Mouse (Mus musculus) neutrophil, adult 5-6 weeks (primary cell): Measurements from ENCODE around the gene Tmem255b. TPM values are rescaled to one million over a fixed set of nuclear protein-coding genes. Genes with fewer than 3 reads are reported as not detected.

Source experiments
- ATAC-seq: fragments of 151-379, 151-347 bp; 2 replicates; pipeline ENCODE4 v1.8.0; 2017; ENCODE audit warnings: mild to moderate bottlenecking, moderate TSS enrichment; ENCODE audit not compliant: insufficient number of reproducible peaks, poor library complexity, low FRiP score, severe bottlenecking; ENCODE audit errors: extremely low read depth
- total RNA-seq: library from RNA; stranded (forward); fragments of 200-1000 nt; gene quantifications from 2 replicates; pipeline ENCODE4 v1.2.3, GENCODE M21; 2017

Tmem255b gene
- total RNA-seq: not detected in 2 replicates

GRCm38 (mm10) chr8:13434889-13435288 lies at the start of gene Tmem255b:
TSS of gene Tmem255b (plus strand) at chr8:13435189.
- ATAC-seq: no peak

GRCm38 (mm10) chr8:13386366-13386765 lies 48.6 kb upstream of the Tmem255b start:
- no peak for ATAC-seq

- ATAC-seq: no peak
Measured at GRCm38 (mm10) chr8:13387728-13388127, 47.3 kb upstream of the Tmem255b start.

GRCm38 (mm10) chr8:13388744-13389143 lies 46.2 kb upstream of the Tmem255b start:
- ATAC-seq: no peak

DNA sequence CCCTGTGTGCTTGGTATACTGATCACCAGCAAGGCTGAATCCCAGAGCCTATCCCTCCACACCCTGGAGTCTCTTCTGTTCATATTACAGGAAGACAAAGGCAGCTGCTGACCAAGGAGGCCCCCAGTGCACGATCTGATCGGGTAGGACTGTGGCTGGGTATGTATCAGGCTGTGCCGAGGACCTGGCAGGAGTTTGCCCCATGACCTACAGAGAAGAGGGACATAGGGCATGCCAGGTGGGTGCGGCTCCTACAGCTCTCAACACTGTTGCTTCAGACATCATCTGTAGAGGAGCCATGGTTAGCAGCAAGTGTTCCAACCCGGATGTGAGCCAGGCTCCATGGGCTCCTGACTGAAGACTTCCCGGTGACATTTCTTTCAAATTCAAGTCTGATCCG lies 41.1 kb upstream of the Tmem255b start:
- ATAC-seq: no peak

DNA sequence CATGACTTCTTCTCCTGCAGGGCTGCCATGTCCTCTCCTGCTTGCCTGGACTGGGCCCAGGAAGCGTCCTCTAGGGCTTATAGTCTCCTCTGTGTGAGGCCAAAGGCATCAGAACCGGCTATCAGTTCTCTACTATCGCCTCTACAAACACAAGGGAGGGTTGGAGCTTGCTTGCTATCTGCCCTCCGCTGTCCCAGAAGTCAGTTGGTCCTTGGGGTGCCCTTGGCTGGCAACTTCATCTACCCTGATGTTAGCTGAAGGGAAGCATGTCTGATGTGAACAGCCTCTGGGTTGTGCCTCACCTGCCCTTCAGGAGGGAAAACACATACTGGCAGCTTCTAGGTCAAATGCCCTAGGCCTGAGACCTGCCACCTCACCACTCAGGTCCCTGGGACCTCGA lies 38.3 kb upstream of the Tmem255b start, which contains the start of gene Atp4b:
TSS of gene Atp4b (minus strand) at position 101 of the 400 bp plus-strand sequence.
- ATAC-seq: no peak

DNA sequence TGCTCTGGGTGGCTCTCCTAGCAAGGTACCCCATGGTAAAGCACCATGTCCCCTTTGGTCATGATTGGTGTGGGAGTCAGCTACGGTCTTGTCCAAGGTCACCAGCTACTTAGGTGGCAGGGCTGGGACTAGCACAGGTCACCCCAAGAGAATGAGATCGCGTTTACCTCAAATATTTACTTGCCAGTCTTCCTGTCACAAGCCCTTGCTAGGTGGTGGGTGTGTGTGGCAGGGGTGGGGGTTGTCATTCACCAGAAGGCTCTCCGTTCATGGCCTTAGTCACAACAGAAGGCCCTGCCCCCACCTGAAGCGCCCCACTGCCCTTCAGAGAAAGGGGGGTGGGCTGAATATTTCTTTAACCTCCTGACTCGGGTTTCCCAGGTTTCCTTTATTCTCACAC lies 31.5 kb upstream of the Tmem255b start:
- ATAC-seq: no peak

DNA sequence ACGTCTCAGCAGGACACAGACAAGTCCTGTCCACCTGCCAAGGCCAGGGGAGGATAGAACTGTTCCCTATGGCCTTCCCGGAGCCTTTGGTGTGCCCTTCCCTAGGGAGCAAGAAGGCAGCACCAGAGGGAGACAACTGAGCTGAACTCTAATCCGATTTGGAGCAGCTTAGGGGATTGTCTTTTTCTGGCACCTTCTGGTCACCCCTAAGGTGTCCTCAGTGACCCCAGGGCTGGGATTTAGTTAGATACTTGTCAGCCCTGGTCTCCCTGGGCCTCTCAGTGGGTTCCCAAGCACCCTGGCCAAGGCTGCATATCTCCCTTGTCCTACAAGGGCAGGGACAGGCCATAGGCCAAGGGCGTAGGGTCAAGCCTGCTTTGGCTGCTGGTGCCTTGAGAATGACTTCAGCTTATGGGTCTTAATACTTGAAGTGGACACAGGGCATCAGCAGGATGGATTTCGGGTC lies 30.3 kb upstream of the Tmem255b start, which contains the start of gene Grk1:
TSS of gene Grk1 (plus strand) at position 416 of the 466 bp plus-strand sequence.
- no peak for ATAC-seq

DNA sequence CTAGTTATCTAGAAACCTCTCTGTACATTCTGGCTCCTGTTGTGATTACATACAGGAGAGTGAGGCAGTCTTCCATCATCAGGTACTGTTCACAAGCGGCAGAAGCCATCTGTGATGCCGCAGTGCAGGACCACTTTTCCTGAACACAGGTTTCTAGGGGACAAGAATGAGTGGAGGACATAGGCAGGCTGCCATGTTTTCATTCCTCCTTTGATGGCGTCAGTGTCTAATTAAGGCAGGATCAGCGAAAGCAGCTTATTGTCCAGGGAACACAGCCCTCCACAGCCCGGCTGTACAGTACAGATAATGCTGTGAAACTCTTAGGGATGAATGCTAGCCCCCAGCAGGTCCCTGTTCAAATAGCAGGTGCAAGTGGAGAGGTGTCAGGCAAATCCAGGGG lies 29.0 kb upstream of the Tmem255b start:
- ATAC-seq: no peak

DNA sequence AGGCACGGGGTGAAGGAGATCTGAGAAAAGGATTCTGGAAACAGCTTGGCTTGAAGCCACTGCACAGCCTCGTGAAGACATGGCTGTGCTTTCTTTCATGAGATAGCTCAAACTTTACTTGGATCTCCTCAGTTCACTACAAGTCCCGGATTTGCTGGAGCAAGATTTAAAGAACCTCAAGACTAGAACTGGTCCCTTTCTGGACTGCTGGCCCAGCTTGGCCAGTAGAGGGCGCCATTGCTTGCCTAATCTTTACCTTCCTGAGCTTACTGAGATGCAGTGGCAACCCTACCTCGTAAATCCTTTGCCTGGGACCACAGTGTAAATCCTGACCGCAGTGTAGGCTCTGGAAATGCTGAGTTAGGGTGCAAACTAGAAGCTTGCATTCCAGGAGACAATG lies 23.4 kb upstream of the Tmem255b start:
- no peak for ATAC-seq

DNA sequence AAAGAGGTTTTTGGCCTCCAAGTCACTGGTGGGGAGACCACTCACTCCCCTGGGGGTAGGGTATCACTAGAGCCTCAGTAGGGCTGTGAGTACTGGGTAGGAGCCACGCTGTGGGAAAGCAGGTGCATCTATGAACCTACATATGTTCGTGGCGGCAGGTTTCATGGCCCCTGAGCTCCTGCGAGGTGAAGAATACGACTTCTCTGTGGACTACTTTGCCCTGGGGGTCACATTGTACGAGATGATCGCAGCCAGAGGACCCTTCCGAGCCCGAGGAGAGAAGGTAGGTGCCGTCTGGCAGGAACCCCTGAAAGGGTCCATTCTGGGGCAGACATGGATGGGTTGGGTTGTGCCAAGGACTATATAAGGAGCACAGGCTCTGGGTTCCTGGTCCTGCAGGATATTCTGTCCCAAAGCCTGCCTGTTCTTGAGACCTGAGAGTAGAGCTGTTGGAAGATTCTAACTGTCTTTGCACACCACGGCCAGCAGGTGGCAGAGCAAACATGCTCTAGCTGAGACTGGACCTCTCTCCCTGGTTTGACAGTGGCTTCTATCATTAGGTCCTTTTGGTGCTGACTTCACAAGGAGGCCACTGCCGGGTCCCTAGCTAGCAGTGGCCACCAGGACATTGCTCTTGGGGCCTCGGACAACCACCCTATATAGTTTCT lies 22.0 kb upstream of the Tmem255b start:
- ATAC-seq: peak; percentile 38; the same call in 1 of the 2 replicates

- ATAC-seq: no peak
Measured at GRCm38 (mm10) chr8:13413823-13414390, 21.1 kb upstream of the Tmem255b start.

- no peak for ATAC-seq
Measured at GRCm38 (mm10) chr8:13415879-13416278, 19.1 kb upstream of the Tmem255b start.

DNA sequence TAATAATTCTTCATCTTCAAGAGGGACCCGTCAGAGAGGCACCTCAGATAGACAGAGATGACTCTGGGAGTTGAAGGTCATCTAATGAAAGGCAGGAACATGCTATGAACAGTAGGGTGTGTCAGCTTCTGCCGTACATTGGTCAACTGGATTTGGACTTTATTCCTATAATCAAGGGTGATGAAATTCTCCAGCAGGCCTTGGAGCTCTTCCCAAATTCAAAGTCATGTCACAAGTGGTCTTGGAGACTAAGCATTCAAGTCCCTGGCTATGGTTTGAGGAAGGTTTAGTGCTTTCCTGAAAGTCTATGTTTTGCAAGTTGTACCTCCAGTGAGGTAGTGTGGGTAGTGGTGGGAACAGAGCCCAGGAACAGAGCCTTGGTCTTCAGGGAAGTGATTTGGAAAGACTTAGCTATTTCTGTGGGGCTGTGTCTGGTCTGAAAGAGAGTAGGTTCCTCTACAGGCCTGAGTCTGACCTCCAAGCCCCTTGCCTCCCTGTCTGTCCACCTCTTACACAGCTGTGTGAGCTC lies 15.8 kb upstream of the Tmem255b start:
- no peak for ATAC-seq

DNA sequence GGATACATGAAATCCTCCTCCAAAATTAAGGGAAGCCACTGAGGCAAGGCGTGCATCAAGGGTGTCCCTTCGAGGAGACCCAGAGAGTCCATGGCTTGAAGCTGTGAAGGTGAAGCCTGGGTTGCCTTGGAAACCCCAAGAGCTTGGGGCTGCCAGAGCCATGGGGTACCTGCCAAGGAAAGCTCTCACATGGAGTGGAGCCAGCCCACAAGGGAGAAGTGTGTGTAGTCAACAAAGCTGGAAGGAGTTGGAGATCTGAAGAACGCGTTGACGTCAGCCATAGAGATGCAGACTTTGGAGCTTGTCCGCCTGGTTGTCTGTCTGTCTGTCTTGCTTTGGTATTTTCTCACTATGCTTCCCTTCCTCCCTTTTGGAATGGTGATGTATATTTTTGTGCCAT lies 14.0 kb upstream of the Tmem255b start:
- ATAC-seq: no peak

DNA sequence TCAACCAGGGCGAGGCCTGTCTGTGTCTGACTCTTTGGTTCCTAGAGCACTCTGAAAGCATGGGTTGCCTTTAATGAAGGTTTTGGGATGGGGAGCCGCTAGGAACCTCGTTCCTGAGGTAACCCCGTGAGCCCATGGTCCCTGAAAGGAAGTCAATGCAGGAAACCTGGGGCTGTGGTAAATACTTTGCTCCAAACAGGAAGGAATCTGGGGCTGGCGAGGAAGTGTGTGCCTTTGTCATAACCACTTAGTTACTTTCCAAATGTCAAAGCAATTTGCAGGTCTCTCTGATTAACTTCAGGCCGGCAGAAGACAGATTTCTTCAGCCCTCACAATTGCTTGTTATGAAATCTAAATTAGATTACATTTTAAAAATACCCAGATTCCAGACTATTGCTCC lies 7.6 kb upstream of the Tmem255b start:
- no peak for ATAC-seq

- ATAC-seq: no peak
Measured at GRCm38 (mm10) chr8:13428156-13428555, 6.8 kb upstream of the Tmem255b start.

DNA sequence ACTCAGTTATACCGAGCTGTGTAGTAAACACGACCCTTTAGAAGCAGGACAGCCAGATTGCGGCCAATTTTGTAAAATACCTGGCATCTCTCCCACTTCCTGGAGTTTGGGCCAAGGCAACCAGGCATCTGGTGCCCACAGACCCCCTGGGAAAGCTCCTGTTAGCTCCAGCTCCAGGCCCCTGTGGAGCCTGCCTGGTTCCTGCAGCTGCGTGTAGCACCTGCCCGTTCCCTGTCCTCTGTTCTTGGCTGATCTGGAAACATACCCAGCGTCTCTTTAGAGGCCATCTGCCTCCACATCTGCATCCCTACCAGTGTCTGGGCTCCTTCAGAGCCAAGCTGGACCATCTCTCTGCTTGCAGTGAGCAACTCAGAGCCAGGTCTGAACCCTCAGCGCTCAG lies 4.6 kb upstream of the Tmem255b start:
- no peak for ATAC-seq

DNA sequence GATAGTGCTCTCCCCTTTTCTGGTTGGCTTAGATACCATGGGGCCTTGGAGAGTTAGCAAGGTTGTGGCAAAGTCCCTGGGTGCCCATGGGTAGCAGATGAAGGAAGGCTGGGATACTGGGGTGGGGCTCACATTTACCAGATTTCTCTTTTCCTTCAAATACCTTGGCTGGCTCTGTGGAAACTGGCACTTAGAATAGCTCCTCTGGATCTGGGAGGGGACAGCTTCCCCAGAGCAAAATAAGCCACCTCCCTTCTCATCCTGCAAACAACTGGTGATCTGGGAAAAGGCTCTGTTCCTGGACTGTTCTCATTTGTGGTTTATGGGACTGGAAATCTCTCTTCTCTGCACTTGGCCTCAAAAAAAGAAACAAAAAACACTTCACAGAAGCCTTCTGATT lies 4.1 kb upstream of the Tmem255b start:
- ATAC-seq: no peak

DNA sequence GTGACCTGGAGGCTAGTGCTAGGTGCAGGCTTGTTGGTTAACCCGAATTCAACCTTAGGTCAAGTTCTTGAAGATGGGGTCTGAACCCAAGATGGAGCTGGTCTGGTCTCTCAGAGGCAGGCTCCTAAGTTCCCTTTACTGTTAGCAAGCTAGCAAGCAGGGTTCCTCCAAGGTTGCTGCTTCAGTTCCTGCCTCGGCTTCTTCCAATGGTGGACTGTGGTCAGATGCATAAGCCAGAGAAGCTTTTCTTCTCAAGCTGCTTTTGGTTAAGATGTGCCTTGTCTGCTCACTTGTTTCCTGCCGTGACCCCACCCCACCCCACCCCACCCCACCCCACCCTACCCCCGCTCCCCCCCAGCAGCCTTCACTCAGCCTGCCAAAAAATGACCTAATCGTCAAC lies 1.9 kb upstream of the Tmem255b start:
- no peak for ATAC-seq
